Mouse (Mus musculus) MEL (cell line): ENCODE measurements at regions not wholly inside any gene's neighbourhood (a gene's known extent, or its start where the extent isn't known, plus 50 kb on each side); places are given as distances from the start of the nearest gene placed in this dataset.

Source experiments
- CTCF ChIP-seq, 3 experiments: IDR thresholded peaks in 2 of 3; conservative IDR thresholded peaks in 1 of 3; 2 replicates each; pipeline ENCODE4 v1.5.1; 2011 to 2012; ENCODE audit warnings: low read length in 3 of 3, low read depth in 2 of 3, mild to moderate bottlenecking in 2 of 3, improper control_type of control experiment in 1 of 3, inconsistent platforms in 1 of 3, mixed read lengths in 1 of 3, moderate library complexity in 1 of 3; ENCODE audit not compliant: control insufficient read depth in 1 of 3, insufficient read depth in 1 of 3, poor library complexity in 1 of 3, severe bottlenecking in 1 of 3
- MAX ChIP-seq: IDR thresholded peaks from 2 replicates; pipeline ENCODE4 v1.6.1; 2011; ENCODE audit warnings: low read length, improper control_type of control experiment
- POLR2A ChIP-seq, 2 experiments: IDR thresholded peaks; 2 replicates each; pipeline ENCODE4 v1.6.1; 2011 to 2012; ENCODE audit warnings: low read length in 2 of 2, mild to moderate bottlenecking in 2 of 2, control low read depth in 1 of 2, improper control_type of control experiment in 1 of 2, low read depth in 1 of 2, moderate library complexity in 1 of 2; ENCODE audit not compliant: control insufficient read depth in 1 of 2, insufficient read depth in 1 of 2, poor library complexity in 1 of 2
- RCOR1 ChIP-seq: IDR thresholded peaks from 2 replicates; pipeline ENCODE4 v1.6.1; 2012; ENCODE audit warnings: low read depth, mild to moderate bottlenecking, inconsistent platforms, low read length, improper control_type of control experiment
- ZMIZ1 ChIP-seq: IDR thresholded peaks from 2 replicates; pipeline ENCODE4 v1.6.1; 2012; ENCODE audit warnings: low read depth, mild to moderate bottlenecking, inconsistent platforms, low read length, improper control_type of control experiment, moderate library complexity

DNA sequence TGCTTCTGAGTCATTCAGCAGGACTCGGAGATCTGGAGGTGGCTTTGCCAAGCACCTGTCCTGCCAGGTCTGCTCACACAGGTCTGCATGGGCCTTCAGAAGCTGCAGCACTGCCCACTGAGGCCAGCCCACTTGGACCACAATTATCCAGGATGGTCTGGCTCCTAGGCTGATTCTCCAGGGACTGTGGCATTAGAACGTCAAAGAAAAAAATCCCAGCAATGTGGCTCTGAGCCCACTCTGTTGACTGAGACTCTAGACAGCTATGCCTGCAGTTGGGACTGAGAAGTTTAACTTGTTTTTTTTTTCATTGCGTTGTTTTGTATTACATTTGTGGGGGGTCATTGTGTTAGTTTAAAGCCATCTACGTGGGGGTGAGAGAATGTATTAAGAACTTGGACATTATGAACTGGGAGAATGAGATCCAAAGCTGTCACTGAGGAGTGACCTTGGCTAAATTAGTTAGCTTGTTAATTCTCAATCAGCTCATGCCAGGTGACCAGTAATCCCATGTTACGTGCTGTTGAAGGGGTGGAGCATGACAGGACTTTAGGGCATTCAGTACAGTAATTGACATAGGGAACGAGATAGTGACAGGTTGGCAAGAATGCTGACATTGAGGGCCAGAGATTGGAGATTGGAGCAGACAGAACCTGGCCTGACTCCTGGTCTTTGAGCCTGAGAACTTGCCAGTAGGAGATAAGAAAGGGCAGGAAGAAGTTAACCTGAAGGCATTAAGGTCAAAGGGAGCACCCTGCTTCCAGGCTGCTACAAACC lies 232.0 kb upstream of the Il12b start:
- no peak for TF ChIP-seq POLR2A (IDR thresholded peaks at IDR 0.05; ENCODE audit: control insufficient read depth in 1 of 2, insufficient read depth in 1 of 2, low read depth in 1 of 2, low read length in 2 of 2, poor library complexity in 1 of 2)
- no peak for TF ChIP-seq CTCF (IDR thresholded peaks at IDR 0.05 in 2 of 3, conservative IDR thresholded peaks at IDR 0.05 in 1 of 3; ENCODE audit: control insufficient read depth in 1 of 3, insufficient read depth in 1 of 3, low read depth in 2 of 3, low read length in 3 of 3, poor library complexity in 1 of 3, severe bottlenecking in 1 of 3)
- TF ChIP-seq ZMIZ1, result no peak
- no peak for TF ChIP-seq RCOR1
- TF ChIP-seq MAX, result no peak
